Comparison of ENCODE assay signal across 7 mouse cellular contexts in genomic region chr14:47276036-47276603, GRCm38 (mm10). TPM values are rescaled to one million over a fixed set of nuclear protein-coding genes. Genes with fewer than 3 reads are reported as not detected.
DNase-seq lines count a peak whose midpoint lies in the region; ATAC-seq and TF ChIP-seq lines count a peak whose summit lies in the region.

No protein-coding gene starts in this region.

- H3K27ac ChIP-seq in testis, adult 2 months (ENCODE audit: control insufficient read depth, insufficient read depth, low read depth, low read length), result peak overlapping the region; percentile 86; the same call in 1 of the 2 replicates
- H3K27ac ChIP-seq in hindbrain, embryonic 11.5 days (ENCODE audit: low read depth, low read length), result peak overlapping the region; percentile 94
- peak overlapping the region; percentile 61 for H3K27ac ChIP-seq in stomach, postnatal 0 days (replicated peaks)

- no peaks in the 10 kb centered on the region for H3K4me1 ChIP-seq in testis, adult 2 months (ENCODE audit: control insufficient read depth, insufficient read depth, low read length)
- no peaks in the 10 kb centered on the region for H3K4me1 ChIP-seq in hindbrain, embryonic 11.5 days (replicated peaks; ENCODE audit: control insufficient read depth, insufficient read depth, low read length)
- H3K4me1 ChIP-seq in stomach, postnatal 0 days (replicated peaks; ENCODE audit: control insufficient read depth, insufficient read depth), result no peaks in the 10 kb centered on the region

- H3K4me3 ChIP-seq in testis, adult 2 months (ENCODE audit: control insufficient read depth, low read depth, low read length), result peak overlapping the region; percentile 95
- H3K4me3 ChIP-seq in hindbrain, embryonic 11.5 days (ENCODE audit: low read depth, low read length), result peak overlapping the region; percentile 76
- peak overlapping the region; percentile 95 for H3K4me3 ChIP-seq in stomach, postnatal 0 days (ENCODE audit: low read depth, low read length)

- H3K9ac ChIP-seq in hindbrain, embryonic 11.5 days (ENCODE audit: low read depth, low read length), result peak overlapping the region; percentile 64
- H3K9ac ChIP-seq in stomach, postnatal 0 days (ENCODE audit: low read length), result peak overlapping the region; percentile 90

- no peaks in the 10 kb centered on the region for H3K27me3 ChIP-seq in testis, adult 2 months (ENCODE audit: control insufficient read depth, insufficient read depth, low read length)
- no peaks in the 10 kb centered on the region for H3K27me3 ChIP-seq in hindbrain, embryonic 11.5 days (ENCODE audit: control insufficient read depth, insufficient read depth, low read length)
- H3K27me3 ChIP-seq in stomach, postnatal 0 days (ENCODE audit: control insufficient read depth, insufficient read depth, low read length), result no peaks in the 10 kb centered on the region

- peak; percentile 55 for ATAC-seq in common myeloid progenitor, adult 5-6 weeks (replicated peaks; ENCODE audit: low read depth, poor library complexity, severe bottlenecking)
- ATAC-seq in hindbrain, embryonic 11.5 days (ENCODE audit: low FRiP score), result peak; percentile 31
- ATAC-seq in stomach, postnatal 0 days (ENCODE audit: low FRiP score, low TSS enrichment), result no peak

- peak overlapping the region; percentile 58 for H3K4me2 ChIP-seq in hindbrain, embryonic 11.5 days (replicated peaks; ENCODE audit: low read depth, low read length)
- peak overlapping the region; percentile 80 for H3K4me2 ChIP-seq in stomach, postnatal 0 days (replicated peaks; ENCODE audit: low read depth)

- no peaks in the 10 kb centered on the region for H3K9me3 ChIP-seq in hindbrain, embryonic 11.5 days (ENCODE audit: control insufficient read depth, low read length)
- H3K9me3 ChIP-seq in stomach, postnatal 0 days (ENCODE audit: control insufficient read depth, low read length), result no peaks in the 10 kb centered on the region

- no peak for TF ChIP-seq POLR2A in testis, adult 2 months (IDR thresholded peaks at IDR 0.05; ENCODE audit: control insufficient read depth, low read depth, low read length)

- no peaks in the 10 kb centered on the region for H3K36me3 ChIP-seq in testis, adult 2 months (ENCODE audit: control insufficient read depth, insufficient read depth, low read length)
- H3K36me3 ChIP-seq in hindbrain, embryonic 11.5 days (ENCODE audit: control insufficient read depth, insufficient read depth, low read length), result no peaks in the 10 kb centered on the region
- H3K36me3 ChIP-seq in stomach, postnatal 0 days (ENCODE audit: control insufficient read depth, insufficient read depth, low read length), result no peaks in the 10 kb centered on the region

- TF ChIP-seq CTCF in testis, adult 2 months (IDR thresholded peaks at IDR 0.05; ENCODE audit: control insufficient read depth, insufficient read depth, insufficient replicate concordance, low read depth, low read length), result no peak
- TF ChIP-seq CTCF in stomach, postnatal 0 days (IDR thresholded peaks at IDR 0.05; ENCODE audit: low read depth), result no peak

- TF ChIP-seq EP300 in stomach, postnatal 0 days (optimal IDR thresholded peaks at IDR 0.05), result no peak

- WGBS in hindbrain, embryonic 11.5 days, result 3% methylated on average over 22 of the region's 22 CpGs
- 2% methylated on average over 22 of the region's 22 CpGs for WGBS in stomach, postnatal 0 days

- no peak for DNase-seq in testis, postnatal 10 days (ENCODE audit: low spot score)
- no peak for DNase-seq in hindbrain, embryonic 11.5 days (ENCODE audit: low spot score)
- peak; percentile 4 for DNase-seq in lung, postnatal 10 days
- no peak for DNase-seq in stomach, postnatal 0 days (ENCODE audit: low spot score)
- DNase-seq in layer of hippocampus, adult 9-11 months, result no peak

RNA-seq across cellular contexts. Expression of gene Wdhd1, which starts 0.5 kb away (rescaled TPM):
- 3.3 and 4.3 TPM in 2 replicates for polyA plus RNA-seq in testis, adult 2 months (2012; rRNA removed)
- 127 and 170 TPM in 2 replicates for total RNA-seq in common myeloid progenitor, adult 5-6 weeks (2017)
- polyA plus RNA-seq in hindbrain, embryonic 11.5 days (2014; fragmentation: Nextera tagmentation; extraction: Ambion mirVana), result 36.5 and 38.9 TPM in 2 replicates
- polyA plus RNA-seq in stomach, postnatal 0 days (2015; fragmentation: Nextera tagmentation; extraction: Ambion mirVana), result 5.2 TPM in 2 replicates

RNA-seq across cellular contexts. Expression of gene Socs4, which starts 0.6 kb away (rescaled TPM):
- 1.1 and 1.6 TPM in 2 replicates for polyA plus RNA-seq in testis, adult 2 months (2012; rRNA removed)
- 21.8 and 26.3 TPM in 2 replicates for total RNA-seq in common myeloid progenitor, adult 5-6 weeks (2017)
- 5.3 and 7.2 TPM in 2 replicates for polyA plus RNA-seq in hindbrain, embryonic 11.5 days (2014; fragmentation: Nextera tagmentation; extraction: Ambion mirVana)
- polyA plus RNA-seq in stomach, postnatal 0 days (2015; fragmentation: Nextera tagmentation; extraction: Ambion mirVana), result 2.5 and 2.9 TPM in 2 replicates

RNA-seq across cellular contexts. Expression of gene Mapk1ip1l, which starts 21.9 kb away (rescaled TPM):
- polyA plus RNA-seq in testis, adult 2 months (2012; rRNA removed), result 41.8 and 43.7 TPM in 2 replicates
- total RNA-seq in common myeloid progenitor, adult 5-6 weeks (2017), result 81.1 and 99.3 TPM in 2 replicates
- polyA plus RNA-seq in hindbrain, embryonic 11.5 days (2014; fragmentation: Nextera tagmentation; extraction: Ambion mirVana), result 86.4 and 92.6 TPM in 2 replicates
- 21.3 and 22.4 TPM in 2 replicates for polyA plus RNA-seq in stomach, postnatal 0 days (2015; fragmentation: Nextera tagmentation; extraction: Ambion mirVana)
